ENCODE assay signal across 25 mouse cellular contexts in genomic region chr7:144268329-144268728, GRCm38 (mm10).
DNase-seq lines count a peak whose midpoint lies in the region; ATAC-seq and TF ChIP-seq lines count a peak whose summit lies in the region.
"Had no signal": no experiment of that assay in that cellular context is flagged by ENCODE, and none has a peak within 500 bp of the region (broad histone marks: within the 10 kb centered on the region; RNA-seq: fewer than 3 reads in every experiment).

No protein-coding gene starts in this region.

- no peak for TF ChIP-seq CTCF in heart, adult 2 months (IDR thresholded peaks at IDR 0.05)

- H3K36me3 ChIP-seq in heart, adult 2 months (ENCODE audit: control insufficient read depth, insufficient read depth, low read length), result no peaks in the 10 kb centered on the region
- H3K36me3 ChIP-seq: heart, embryonic 10.5 days; hindbrain, embryonic 10.5 days; limb, embryonic 15.5 days; liver, embryonic 15.5 days; midbrain, embryonic 13.5 days had no signal

- no peaks in the 10 kb centered on the region for H3K4me1 ChIP-seq in heart, adult 2 months (ENCODE audit: control insufficient read depth, insufficient read depth, low read length)
- H3K4me1 ChIP-seq: heart, embryonic 10.5 days; limb, embryonic 15.5 days; liver, embryonic 15.5 days; midbrain, embryonic 13.5 days had no signal

- 75% methylated on average over 7 of the region's 7 CpGs for WGBS in heart, adult 2 months

- ATAC-seq in granulocyte monocyte progenitor cell, adult 5-6 weeks (replicated peaks; ENCODE audit: poor library complexity, severe bottlenecking), result no peak
- ATAC-seq: CD4-positive, CD25-positive, alpha-beta regulatory T cell, adult 4 months; forebrain, embryonic 16.5 days; lung, postnatal 0 days; midbrain, embryonic 13.5 days; Patski had no signal

- TF ChIP-seq POLR2A in heart, adult 2 months (IDR thresholded peaks at IDR 0.05; ENCODE audit: insufficient read depth, low read depth, low read length), result no peak

- no peak overlapping the region for H3K9ac ChIP-seq in heart, adult 2 months (ENCODE audit: low read depth, low read length)
- H3K9ac ChIP-seq: limb, embryonic 15.5 days; liver, embryonic 15.5 days; midbrain, embryonic 13.5 days had no signal

- no peak overlapping the region for H3K4me3 ChIP-seq in heart, adult 2 months
- H3K4me3 ChIP-seq: heart, embryonic 10.5 days; hindbrain, embryonic 10.5 days; limb, embryonic 15.5 days; liver, embryonic 15.5 days; midbrain, embryonic 13.5 days; myocyte had no signal

- no peak for TF ChIP-seq EP300 in heart, adult 2 months (IDR thresholded peaks at IDR 0.05; ENCODE audit: insufficient read depth, low read depth, low read length)

- H3K79me2 ChIP-seq in heart, adult 2 months (replicated peaks; ENCODE audit: control insufficient read depth, insufficient read depth, low read length), result no peaks in the 10 kb centered on the region

- no peaks in the 10 kb centered on the region for H3K27me3 ChIP-seq in heart, adult 2 months (ENCODE audit: control insufficient read depth, insufficient read depth, low read length)
- H3K27me3 ChIP-seq: limb, embryonic 15.5 days; liver, embryonic 15.5 days; midbrain, embryonic 13.5 days; Patski had no signal

- peak; percentile 52 for DNase-seq in layer of hippocampus, adult 11-12 months (ENCODE audit: low spot score)
- DNase-seq in layer of hippocampus, adult 9-10 months (ENCODE audit: low spot score), result no peak
- DNase-seq in layer of hippocampus, adult 18-20 months (ENCODE audit: low spot score in 2 of 2), result peak; percentile 52 to 78
- DNase-seq in left cerebral cortex, postnatal 14 days (ENCODE audit: low spot score in 2 of 2), result peak; percentile 58 to 66
- peak; percentile 77 for DNase-seq in right cerebral cortex, postnatal 25 days
- no peak for DNase-seq in heart, adult 2 months
- DNase-seq in kidney, postnatal 36 days, result no peak
- DNase-seq: adrenal gland, adult 8-10 months; cerebellum, postnatal 10 days; gastrocnemius, postnatal 10 days; kidney, adult 18-20 months; kidney, postnatal 10 days; spleen, adult 18-20 months; thymus, adult 2 months had no signal

- intact Hi-C loops in left cerebral cortex, postnatal 14 days (cut with DNase I), result no loop called here
- intact Hi-C loops in heart, adult 2 months (cut with DNase I), result no loop called here

- H3K27ac ChIP-seq in heart, adult 2 months, result no peak overlapping the region
- H3K27ac ChIP-seq: heart, embryonic 10.5 days; hindbrain, embryonic 10.5 days; limb, embryonic 15.5 days; liver, embryonic 15.5 days; midbrain, embryonic 13.5 days had no signal

Comparison
In these comparisons a context has a peak if more than half of its experiments do, and no peak if none do; other contexts are left out.
1. DNase-seq: peak in layer of hippocampus, adult 11-12 months (single experiment), layer of hippocampus, adult 18-20 months (2 of 2), left cerebral cortex, postnatal 14 days (2 of 2) and right cerebral cortex, postnatal 25 days (single experiment); none in layer of hippocampus, adult 9-10 months (single experiment), heart, adult 2 months (0 of 2) and kidney, postnatal 36 days (0 of 2).